Mouse (Mus musculus) forebrain, embryonic 10.5 days (tissue): ENCODE measurements around the gene Pml. TPM values are rescaled to one million over a fixed set of nuclear protein-coding genes. Genes with fewer than 3 reads are reported as not detected.

Experiments used
- DNase-seq: peaks from one replicate; pipeline ENCODE4 v3.0.0-alpha.2; 2017; ENCODE audit warnings: low spot score; ENCODE audit errors: extremely low spot score
- H3K27ac ChIP-seq: fragments of 300-500 bp; sonication (generic); 2 replicates; pipeline ENCODE4 v1.5.1; 2016; ENCODE audit warnings: mild to moderate bottlenecking
- H3K27me3 ChIP-seq: fragments of 300-500 bp; sonication (generic); 2 replicates; pipeline ENCODE4 v1.6.1; 2016; ENCODE audit warnings: mild to moderate bottlenecking; ENCODE audit not compliant: poor library complexity, severe bottlenecking
- H3K36me3 ChIP-seq: fragments of 300-500 bp; sonication (generic); replicated peaks from 2 replicates; pipeline ENCODE4 v1.6.1; 2016; ENCODE audit warnings: mild to moderate bottlenecking, moderate library complexity
- H3K4me1 ChIP-seq: fragments of 300-500 bp; sonication (generic); 2 replicates; pipeline ENCODE4 v1.6.1; 2016
- H3K4me3 ChIP-seq: fragments of 300-500 bp; sonication (generic); 2 replicates; pipeline ENCODE4 v1.5.1; 2016; ENCODE audit warnings: mild to moderate bottlenecking, moderate library complexity
- H3K9me3 ChIP-seq: fragments of 300-500 bp; sonication (generic); 2 replicates; pipeline ENCODE4 v1.6.1; 2016; ENCODE audit warnings: mild to moderate bottlenecking, moderate library complexity
- WGBS: fragments of 180-500 bp; shearing (Covaris S2); methylation state at CpG from one replicate; pipeline ENCODE4 v1.1.7; 2016; 5-methylcytosine and 5-hydroxymethylcytosine counted together
- polyA plus RNA-seq: library from polyadenylated mRNA; unstranded; fragments of >200 nt; fragmentation: Nextera tagmentation; extraction: Ambion mirVana; gene quantifications from 2 replicates; pipeline ENCODE4 v1.2.1, GENCODE M21; 2016

Gene Pml
- polyA plus RNA-seq, 1 experiment from 2014 or later: 14.4 TPM

DNA sequence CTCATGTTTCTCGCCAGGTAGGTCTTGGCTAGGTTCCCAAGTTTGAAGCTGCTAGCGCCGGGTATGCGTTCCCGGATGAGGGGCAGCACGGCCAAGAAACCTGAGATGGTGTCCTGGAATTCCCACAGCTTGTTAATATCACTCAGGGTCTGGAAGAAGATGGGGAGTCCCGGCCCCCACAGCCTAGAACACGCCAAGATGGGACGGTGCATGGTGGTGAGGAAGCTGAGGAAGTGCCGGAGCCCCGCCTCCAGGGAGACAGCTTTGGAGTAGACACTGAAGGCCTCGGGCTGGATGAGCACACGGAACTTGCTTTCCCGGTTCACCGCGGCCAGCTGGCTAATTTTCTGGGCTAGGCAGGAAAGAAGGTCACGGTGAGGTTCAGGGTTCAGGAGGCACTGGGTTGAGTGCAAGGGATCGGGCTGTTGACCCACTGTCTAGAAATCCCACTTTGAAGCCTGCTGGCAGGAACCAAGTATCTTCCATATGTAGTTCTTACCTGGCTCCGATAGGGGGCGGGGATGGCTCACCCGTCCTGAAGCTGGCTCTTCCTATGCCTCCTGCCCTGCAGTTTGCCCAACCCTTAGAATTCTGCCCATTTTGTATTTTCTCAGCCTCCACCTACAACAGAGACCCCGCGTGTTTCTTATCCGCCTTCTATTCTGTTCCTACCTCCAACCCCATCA lies 29.2 kb downstream of the Pml start:
- Histone ChIP-seq H3K4me3 (no peak overlapping the region), H3K36me3 (peaks cover 33% of the 10 kb centered on the region), H3K27me3 (no peaks in the 10 kb centered on the region), H3K4me1 (peaks cover 13% of the 10 kb centered on the region), H3K27ac (no peak overlapping the region), H3K9me3 (no peaks in the 10 kb centered on the region)
- peak; percentile 51 for DNase-seq
- WGBS: 76% methylated on average over 24 of the region's 24 CpGs

DNA sequence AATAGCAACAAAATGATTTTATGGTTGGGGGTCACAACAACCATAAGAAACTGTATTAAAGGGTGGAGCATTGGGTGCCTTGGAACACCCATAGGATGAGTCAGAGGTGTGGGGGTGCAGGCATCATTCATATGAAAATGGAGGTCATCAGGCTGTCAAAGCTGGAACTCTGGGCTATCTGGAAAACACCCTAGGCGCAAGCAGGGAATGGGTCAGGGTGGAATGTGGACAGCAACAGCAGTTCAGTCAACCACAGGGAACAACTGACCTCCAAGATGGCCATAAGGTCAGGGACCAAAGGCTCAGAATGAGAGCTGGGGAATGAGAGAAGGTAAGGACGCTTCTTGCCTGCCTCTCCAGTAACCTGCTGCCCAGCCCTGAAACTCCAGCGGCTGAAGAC lies 31.0 kb downstream of the Pml start:
- 89% methylated on average over 3 of the region's 3 CpGs for WGBS
- peaks cover 28% of the 10 kb centered on the region for H3K4me1 ChIP-seq
- no peak overlapping the region for H3K4me3 ChIP-seq
- peaks cover 29% of the 10 kb centered on the region for H3K36me3 ChIP-seq
- H3K27me3 ChIP-seq: no peaks in the 10 kb centered on the region
- DNase-seq: no peak
- H3K27ac ChIP-seq: no peak overlapping the region
- H3K9me3 ChIP-seq: no peaks in the 10 kb centered on the region

DNA sequence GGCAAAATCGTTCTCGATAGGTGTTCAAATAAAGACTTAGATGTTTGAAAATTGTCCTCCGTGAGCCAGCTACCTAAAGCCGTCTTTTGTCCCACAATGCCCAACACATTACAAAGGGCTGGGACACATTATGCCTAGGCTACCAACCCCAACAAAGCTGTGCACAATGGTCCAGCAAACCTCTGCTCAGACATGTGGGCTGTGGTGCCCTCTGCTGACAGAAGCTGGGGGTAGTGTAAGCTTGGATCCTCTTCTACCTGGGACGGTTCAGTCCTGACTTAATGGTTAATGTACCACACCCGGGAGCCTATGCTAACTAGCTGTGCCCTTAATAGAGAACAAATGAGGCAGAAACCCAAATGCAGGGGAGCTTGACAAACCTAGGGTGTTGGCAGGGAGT lies 33.2 kb downstream of the Pml start:
- Histone ChIP-seq H3K9me3 (no peaks in the 10 kb centered on the region), H3K4me3 (no peak overlapping the region), H3K4me1 (peaks cover 31% of the 10 kb centered on the region), H3K27ac (0 out of 2 replicates have a peak overlapping the region, but pooled peaks have one; percentile 30), H3K27me3 (peaks cover 9% of the 10 kb centered on the region; the same call in 1 of the 2 replicates), H3K36me3 (peaks cover 15% of the 10 kb centered on the region)
- DNase-seq: peak; percentile 44
- 41% methylated on average over 6 of the region's 6 CpGs for WGBS

- Histone ChIP-seq H3K36me3 (peaks cover 4% of the 10 kb centered on the region; the same call in 1 of the 2 replicates), H3K27me3 (peaks cover 9% of the 10 kb centered on the region; the same call in 1 of the 2 replicates), H3K4me3 (no peak overlapping the region), H3K27ac (no peak overlapping the region), H3K9me3 (no peaks in the 10 kb centered on the region), H3K4me1 (peaks cover 36% of the 10 kb centered on the region)
- DNase-seq: no peak
- 70% methylated on average over 8 of the region's 8 CpGs for WGBS
Observed at GRCm38 (mm10) chr9:58214519-58215180, 34.9 kb downstream of the Pml start.

DNA sequence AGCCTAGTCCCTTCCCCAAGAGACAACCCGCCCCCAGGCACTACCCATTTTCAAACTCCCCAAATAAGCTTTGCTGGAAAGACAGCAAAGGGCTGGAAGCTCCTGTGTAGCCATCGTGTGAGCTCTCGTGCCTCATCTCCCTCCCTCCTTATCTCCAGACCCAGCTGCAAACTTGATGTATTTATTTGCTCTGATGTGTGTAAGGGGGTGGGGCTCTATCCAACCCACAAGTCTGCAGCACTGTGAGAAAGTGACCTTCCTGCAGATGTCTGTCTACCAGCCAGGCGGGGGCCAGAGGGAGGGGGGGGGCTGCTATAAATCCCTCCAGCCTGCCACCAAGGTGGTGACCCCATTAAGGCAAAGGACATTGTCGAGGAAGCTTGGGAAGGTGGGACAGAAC lies 35.7 kb downstream of the Pml start:
- Histone ChIP-seq H3K4me3 (no peak overlapping the region), H3K27ac (no peak overlapping the region), H3K36me3 (no peaks in the 10 kb centered on the region), H3K27me3 (peaks cover 9% of the 10 kb centered on the region; the same call in 1 of the 2 replicates), H3K4me1 (peaks cover 36% of the 10 kb centered on the region), H3K9me3 (no peaks in the 10 kb centered on the region)
- DNase-seq: no peak
- 43% methylated on average over 5 of the region's 5 CpGs for WGBS

DNA sequence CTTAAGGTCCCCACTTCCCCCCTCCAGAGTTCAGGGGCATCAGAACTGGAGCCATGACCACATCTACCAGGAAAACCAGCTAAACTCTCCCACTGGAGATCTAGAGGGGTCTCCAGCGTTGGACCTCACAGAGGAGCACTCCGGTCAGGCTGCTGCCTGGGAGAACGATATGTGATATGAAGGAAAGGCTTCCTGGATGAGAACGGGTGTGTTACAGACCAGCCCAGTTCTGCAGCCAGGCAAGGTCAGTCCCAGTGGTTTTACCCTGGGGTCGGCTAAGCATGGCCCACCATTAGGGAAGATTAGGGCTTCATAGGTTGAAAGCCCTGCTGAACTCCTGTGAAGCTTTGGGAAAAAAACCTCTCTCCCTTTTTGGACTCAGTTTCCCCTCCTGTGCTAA lies 36.2 kb downstream of the Pml start:
- Histone ChIP-seq H3K27me3 (peaks cover 9% of the 10 kb centered on the region; the same call in 1 of the 2 replicates), H3K9me3 (no peaks in the 10 kb centered on the region), H3K4me1 (peaks cover 36% of the 10 kb centered on the region), H3K4me3 (no peak overlapping the region), H3K36me3 (no peaks in the 10 kb centered on the region), H3K27ac (0 out of 2 replicates have a peak overlapping the region, but pooled peaks have one; percentile 16)
- DNase-seq: no peak
- 77% methylated on average over 5 of the region's 5 CpGs for WGBS

DNA sequence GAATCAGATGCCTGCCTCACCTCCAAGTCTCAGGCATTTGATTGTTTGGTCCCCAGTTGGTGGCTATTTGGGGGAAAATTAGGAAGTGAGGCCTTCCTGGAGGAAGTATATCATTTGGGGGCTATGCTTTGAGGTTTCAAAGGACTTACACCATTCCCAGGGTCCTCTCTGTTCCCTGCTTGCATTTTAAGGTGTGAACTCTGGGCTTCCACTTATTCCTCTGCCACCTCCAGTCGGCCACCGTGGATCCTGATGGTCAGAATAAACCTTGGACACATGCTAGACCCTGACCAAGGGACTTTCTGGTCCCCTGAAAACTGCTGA lies 39.3 kb downstream of the Pml start:
- peaks cover 27% of the 10 kb centered on the region for H3K4me1 ChIP-seq
- no peak overlapping the region for H3K27ac ChIP-seq
- H3K9me3 ChIP-seq: no peaks in the 10 kb centered on the region
- WGBS: 93% methylated on average over 2 of the region's 2 CpGs
- DNase-seq: no peak
- no peak overlapping the region for H3K4me3 ChIP-seq
- no peaks in the 10 kb centered on the region for H3K36me3 ChIP-seq
- peaks cover 38% of the 10 kb centered on the region for H3K27me3 ChIP-seq

GRCm38 (mm10) chr9:58209462-58210303 lies 39.9 kb downstream of the Pml start:
- peaks cover 30% of the 10 kb centered on the region for H3K4me1 ChIP-seq
- no peaks in the 10 kb centered on the region for H3K9me3 ChIP-seq
- no peaks in the 10 kb centered on the region for H3K36me3 ChIP-seq
- H3K4me3 ChIP-seq: no peak overlapping the region
- DNase-seq: no peak
- H3K27me3 ChIP-seq: peaks cover 44% of the 10 kb centered on the region
- H3K27ac ChIP-seq: no peak overlapping the region
- 78% methylated on average over 8 of the region's 8 CpGs for WGBS

DNA sequence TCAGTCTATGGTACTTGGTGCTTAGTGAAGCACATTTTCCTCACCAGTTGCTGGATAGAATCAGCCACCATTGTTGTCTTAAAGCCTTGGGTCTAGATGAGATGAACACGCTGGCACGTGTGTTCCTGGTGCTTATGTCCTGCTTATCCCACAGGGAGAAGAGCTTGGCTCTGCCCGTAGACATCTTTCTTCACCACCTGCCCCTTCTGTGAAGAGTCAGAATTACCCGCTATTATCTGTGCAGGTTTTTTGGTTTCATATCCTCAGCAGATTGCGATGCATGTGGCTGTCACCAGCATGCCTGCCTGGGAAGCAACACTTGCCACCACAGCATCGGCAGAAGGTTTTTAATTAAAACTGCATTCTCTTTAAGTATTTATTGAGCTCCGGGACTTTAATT lies 43.6 kb downstream of the Pml start:
- Histone ChIP-seq H3K4me3 (no peak overlapping the region), H3K4me1 (peaks cover 52% of the 10 kb centered on the region), H3K9me3 (no peaks in the 10 kb centered on the region), H3K36me3 (no peaks in the 10 kb centered on the region), H3K27me3 (peaks cover 71% of the 10 kb centered on the region), H3K27ac (no peak overlapping the region)
- DNase-seq: peak; percentile 13
- WGBS: 87% methylated on average over 7 of the region's 7 CpGs

DNA sequence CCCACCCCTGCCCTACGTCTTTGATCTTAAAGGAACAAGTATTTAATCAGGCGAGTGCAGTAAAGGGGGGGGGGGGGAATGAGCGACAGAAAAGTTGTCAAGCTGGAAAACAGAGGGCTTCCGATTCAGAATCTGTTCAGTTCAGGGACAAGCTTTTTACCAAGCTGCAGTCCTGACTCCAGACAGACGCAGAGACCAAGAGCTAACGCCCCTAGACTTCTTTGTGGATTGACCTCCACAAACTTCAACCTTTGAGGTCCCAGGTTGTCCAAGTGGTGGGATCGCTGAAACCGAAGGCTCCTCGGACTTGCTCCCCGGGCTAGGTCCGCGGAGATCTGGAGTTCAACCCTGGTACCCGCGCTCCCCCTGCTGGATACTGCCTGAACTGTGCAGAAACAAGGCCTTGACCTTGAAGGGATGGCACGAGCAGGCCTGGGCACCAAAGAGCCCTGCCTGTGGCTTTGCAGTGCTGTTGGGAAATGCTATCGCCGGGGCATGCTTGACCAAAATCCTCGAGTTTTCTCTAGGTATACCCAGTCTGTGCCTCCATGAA lies 45.1 kb downstream of the Pml start:
- 5% methylated on average over 18 of the region's 18 CpGs for WGBS
- Histone ChIP-seq H3K27me3 (peaks cover 86% of the 10 kb centered on the region), H3K4me1 (peaks cover 62% of the 10 kb centered on the region), H3K9me3 (no peaks in the 10 kb centered on the region), H3K4me3 (peak overlapping the region; percentile 50), H3K27ac (peak overlapping the region; percentile 75), H3K36me3 (no peaks in the 10 kb centered on the region)
- peak; percentile 94 for DNase-seq

DNA sequence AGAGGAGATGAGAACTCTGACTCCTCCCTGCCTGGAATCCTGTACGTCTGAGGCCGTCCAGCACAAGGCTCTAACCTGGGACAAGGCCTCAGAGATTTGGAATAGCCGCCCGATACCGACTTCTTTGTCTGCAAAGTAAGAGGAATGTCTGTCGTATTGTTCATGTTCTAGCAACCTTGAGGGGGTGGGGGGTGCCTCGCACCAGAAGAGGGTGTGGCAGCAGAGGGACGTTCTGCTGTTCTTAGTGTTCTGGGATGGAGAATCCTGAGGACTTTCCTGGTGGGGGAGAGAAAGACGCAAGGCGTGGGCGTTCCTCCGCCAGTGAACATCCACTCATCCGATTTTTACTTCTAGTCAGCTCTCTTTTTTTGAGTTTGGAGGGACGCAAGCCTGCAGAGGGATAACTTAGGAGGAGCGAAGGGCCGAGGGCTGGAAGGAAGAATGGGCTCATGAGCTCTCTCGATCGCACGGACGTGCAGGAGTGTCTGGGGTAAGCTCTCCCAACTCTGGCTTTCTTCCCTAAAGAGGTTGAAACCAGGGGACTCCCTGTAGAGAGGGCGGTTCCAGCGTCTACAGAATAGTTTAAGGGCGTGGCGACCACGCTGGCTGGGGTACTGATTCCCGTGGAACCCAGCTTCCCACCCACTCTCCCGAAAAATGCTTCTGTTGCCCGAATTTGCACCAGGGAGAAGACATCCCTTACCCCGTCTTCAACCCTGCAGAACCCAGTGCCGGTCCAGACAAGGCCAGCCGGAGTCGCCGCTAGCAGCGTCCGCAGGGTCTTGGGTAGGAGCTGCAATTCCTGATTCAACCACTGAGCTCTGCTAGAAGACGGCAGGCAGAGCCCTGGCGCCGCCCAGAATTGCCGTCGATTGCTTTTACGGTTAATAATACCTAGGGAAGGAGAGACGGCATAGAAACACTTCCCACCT lies 45.8 kb downstream of the Pml start, which contains the start of the genes Islr and Islr2:
Gene Islr, minus strand, starts transcription at position 791 of the 932 bp plus-strand sequence.
Gene Islr2, minus strand, starts transcription at position 804 of the 932 bp plus-strand sequence.
- Histone ChIP-seq H3K4me3 (peak within 1 kb of the TSS; percentile 50), H3K27me3 (peaks cover 94% of the 10 kb centered on the region), H3K36me3 (no peaks in the 10 kb centered on the region), H3K4me1 (peaks cover 70% of the 10 kb centered on the region), H3K27ac (peak within 1 kb of the TSS; percentile 75), H3K9me3 (no peaks in the 10 kb centered on the region)
- WGBS: 1% methylated on average over 42 of the region's 42 CpGs
- DNase-seq: peak; percentile 81
